Mouse (Mus musculus): ENCODE data around the gene Haus3. TPM values are rescaled to one million over a fixed set of nuclear protein-coding genes. Genes with fewer than 3 reads are reported as not detected.

The Haus3 gene
- polyA plus RNA-seq, 1 experiment: 4.2 TPM

GRCm38 (mm10) chr5:34189521-34189920 lies 20.2 kb upstream of the Haus3 start:
- DNase-seq: no peak
- H3K27ac ChIP-seq (ENCODE audit: control insufficient read depth, insufficient read depth, low read length): peak overlapping the region; percentile 75
- no peak for TF ChIP-seq CTCF (IDR thresholded peaks at IDR 0.05; ENCODE audit: borderline replicate concordance, control insufficient read depth, extremely low read depth, insufficient read depth, low read length, poor library complexity)
- no peak overlapping the region for H3K4me3 ChIP-seq (ENCODE audit: control insufficient read depth, insufficient read depth, low read length)
- no peaks in the 10 kb centered on the region for H3K36me3 ChIP-seq (ENCODE audit: control insufficient read depth, insufficient read depth, low read length)
- H3K27me3 ChIP-seq (ENCODE audit: control insufficient read depth, insufficient read depth, low read length): no peaks in the 10 kb centered on the region
- 73% methylated on average over 1 of the region's 1 CpGs for WGBS
- peaks cover 49% of the 10 kb centered on the region for H3K4me1 ChIP-seq (replicated peaks; ENCODE audit: control insufficient read depth, insufficient read depth, low read length)

- no peak for DNase-seq
- Histone ChIP-seq H3K4me1 (replicated peaks; ENCODE audit: control insufficient read depth, insufficient read depth, low read length) (peaks cover 48% of the 10 kb centered on the region), H3K4me3 (ENCODE audit: control insufficient read depth, insufficient read depth, low read length) (no peak overlapping the region), H3K27ac (ENCODE audit: control insufficient read depth, insufficient read depth, low read length) (peak overlapping the region; percentile 75), H3K27me3 (ENCODE audit: control insufficient read depth, insufficient read depth, low read length) (no peaks in the 10 kb centered on the region), H3K36me3 (ENCODE audit: control insufficient read depth, insufficient read depth, low read length) (no peaks in the 10 kb centered on the region; the same call in 1 of the 2 replicates)
- WGBS: 12% methylated on average over 2 of the region's 2 CpGs
- TF ChIP-seq POLR2A (IDR thresholded peaks at IDR 0.05; ENCODE audit: control insufficient read depth, extremely low read depth, insufficient read depth, low read length, poor library complexity) (no peak), CTCF (IDR thresholded peaks at IDR 0.05; ENCODE audit: borderline replicate concordance, control insufficient read depth, extremely low read depth, insufficient read depth, low read length, poor library complexity) (no peak)
Measured at GRCm38 (mm10) chr5:34188856-34189255, 19.5 kb upstream of the Haus3 start.

DNA sequence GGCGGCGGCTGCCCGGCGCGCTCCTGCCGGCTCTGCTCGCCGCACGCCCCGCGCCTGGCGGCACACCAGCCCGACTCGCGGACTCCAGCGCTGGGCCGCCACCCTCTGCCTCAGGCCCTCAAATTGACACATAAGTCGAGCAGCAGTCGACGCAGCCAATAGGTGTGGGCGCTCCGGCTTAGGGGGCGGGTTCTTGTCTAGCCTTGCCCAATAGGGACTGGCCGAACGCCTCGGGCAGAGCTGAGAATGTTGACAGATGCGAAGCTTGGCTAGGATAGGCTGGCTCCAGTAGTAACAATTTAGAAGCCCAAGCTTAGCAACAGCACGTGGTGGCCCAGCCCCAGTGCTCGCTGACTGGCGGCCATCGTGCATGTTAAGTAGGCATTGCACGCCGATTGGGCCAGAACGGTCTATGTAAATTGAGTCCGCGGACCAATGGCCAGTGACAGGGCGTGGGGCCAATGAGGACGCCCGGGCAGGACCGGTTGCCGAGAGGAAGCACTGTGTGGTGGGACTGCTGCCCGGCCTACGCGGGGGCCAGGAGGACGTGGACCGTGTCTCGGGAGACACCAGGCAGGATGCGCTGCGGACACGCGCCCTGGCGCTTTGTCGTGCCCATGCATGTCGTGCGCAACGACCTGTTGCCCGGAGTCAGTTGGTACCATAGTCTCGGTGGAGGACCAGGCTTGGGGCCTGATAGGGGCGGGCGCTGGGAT lies 18.4 kb upstream of the Haus3 start, which contains the start of gene Mxd4:
Gene Mxd4 (minus strand): TSS at position 120 of the 716 bp plus-strand sequence.
- H3K27me3 ChIP-seq (ENCODE audit: control insufficient read depth, insufficient read depth, low read length): no peaks in the 10 kb centered on the region
- H3K4me1 ChIP-seq (replicated peaks; ENCODE audit: control insufficient read depth, insufficient read depth, low read length): peaks cover 52% of the 10 kb centered on the region
- H3K36me3 ChIP-seq (ENCODE audit: control insufficient read depth, insufficient read depth, low read length): peaks cover 3% of the 10 kb centered on the region
- WGBS: under 1% methylated on average over 60 of the region's 60 CpGs
- peak within 1 kb of the TSS; percentile 75 for H3K27ac ChIP-seq (ENCODE audit: control insufficient read depth, insufficient read depth, low read length)
- peak within 1 kb of the TSS; percentile 75 for H3K4me3 ChIP-seq (ENCODE audit: control insufficient read depth, insufficient read depth, low read length)
- no peak for TF ChIP-seq CTCF (IDR thresholded peaks at IDR 0.05; ENCODE audit: borderline replicate concordance, control insufficient read depth, extremely low read depth, insufficient read depth, low read length, poor library complexity)
- peak; percentile 98 for TF ChIP-seq POLR2A (IDR thresholded peaks at IDR 0.05; ENCODE audit: control insufficient read depth, extremely low read depth, insufficient read depth, low read length, poor library complexity)
- DNase-seq: peak; percentile 99

DNA sequence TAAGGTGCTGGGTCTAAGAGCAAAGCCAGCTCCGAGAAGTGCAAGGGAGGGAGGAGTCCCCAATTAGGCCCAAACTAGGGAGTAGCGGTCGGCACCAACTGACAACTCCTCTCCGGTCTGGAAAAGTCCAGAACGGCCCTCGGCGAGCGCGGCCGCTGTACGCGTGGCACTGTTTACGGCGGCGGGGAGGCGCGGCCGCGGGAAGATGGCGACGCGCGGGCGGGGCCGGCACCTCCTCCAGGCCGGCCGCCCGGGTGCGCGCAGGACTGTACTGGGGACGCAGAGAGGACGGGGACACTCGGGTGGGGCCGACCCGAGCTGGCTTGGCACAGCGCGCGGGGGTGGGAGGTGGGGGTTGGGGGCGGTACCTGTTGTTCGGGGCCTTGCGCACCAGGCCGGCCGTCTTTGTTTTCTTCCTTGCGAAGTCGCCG lies 17.6 kb upstream of the Haus3 start:
- Histone ChIP-seq H3K27me3 (ENCODE audit: control insufficient read depth, insufficient read depth, low read length) (no peaks in the 10 kb centered on the region), H3K27ac (ENCODE audit: control insufficient read depth, insufficient read depth, low read length) (no peak overlapping the region; the same call in 1 of the 2 replicates), H3K4me1 (replicated peaks; ENCODE audit: control insufficient read depth, insufficient read depth, low read length) (peaks cover 58% of the 10 kb centered on the region), H3K36me3 (ENCODE audit: control insufficient read depth, insufficient read depth, low read length) (peaks cover 10% of the 10 kb centered on the region), H3K4me3 (ENCODE audit: control insufficient read depth, insufficient read depth, low read length) (peak overlapping the region; percentile 75)
- TF ChIP-seq CTCF (IDR thresholded peaks at IDR 0.05; ENCODE audit: borderline replicate concordance, control insufficient read depth, extremely low read depth, insufficient read depth, low read length, poor library complexity): no peak
- TF ChIP-seq POLR2A (IDR thresholded peaks at IDR 0.05; ENCODE audit: control insufficient read depth, extremely low read depth, insufficient read depth, low read length, poor library complexity): no peak
- peak; percentile 46 for DNase-seq
- WGBS: 2% methylated on average over 46 of the region's 46 CpGs

DNA sequence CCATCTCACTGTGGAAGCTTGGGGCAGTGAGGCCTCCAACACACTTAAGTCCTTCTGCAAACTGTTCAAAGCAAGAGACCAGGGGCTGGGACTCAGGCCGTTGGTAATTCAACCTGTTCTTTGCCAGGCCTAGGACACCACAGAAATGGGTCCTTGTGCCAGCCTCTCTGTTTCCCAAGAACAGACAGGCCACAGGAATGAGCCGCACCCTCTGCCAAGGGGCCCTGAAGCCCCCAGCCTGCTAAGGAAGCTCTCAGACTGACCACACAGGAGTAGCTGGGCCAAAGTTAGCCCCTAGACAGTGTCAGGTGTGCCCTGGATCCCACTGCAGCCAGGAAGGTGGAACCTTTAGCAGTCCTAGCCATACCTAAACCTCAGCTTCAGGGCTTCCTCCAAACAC lies 17.1 kb upstream of the Haus3 start:
- no peaks in the 10 kb centered on the region for H3K27me3 ChIP-seq (ENCODE audit: control insufficient read depth, insufficient read depth, low read length)
- H3K27ac ChIP-seq (ENCODE audit: control insufficient read depth, insufficient read depth, low read length): no peak overlapping the region; the same call in 1 of the 2 replicates
- 66% methylated on average over 2 of the region's 2 CpGs for WGBS
- peak overlapping the region; percentile 75 for H3K4me3 ChIP-seq (ENCODE audit: control insufficient read depth, insufficient read depth, low read length)
- peaks cover 13% of the 10 kb centered on the region for H3K36me3 ChIP-seq (ENCODE audit: control insufficient read depth, insufficient read depth, low read length)
- H3K4me1 ChIP-seq (replicated peaks; ENCODE audit: control insufficient read depth, insufficient read depth, low read length): peaks cover 60% of the 10 kb centered on the region
- no peak for DNase-seq
- no peak for TF ChIP-seq POLR2A (IDR thresholded peaks at IDR 0.05; ENCODE audit: control insufficient read depth, extremely low read depth, insufficient read depth, low read length, poor library complexity)
- TF ChIP-seq CTCF (IDR thresholded peaks at IDR 0.05; ENCODE audit: borderline replicate concordance, control insufficient read depth, extremely low read depth, insufficient read depth, low read length, poor library complexity): no peak

DNA sequence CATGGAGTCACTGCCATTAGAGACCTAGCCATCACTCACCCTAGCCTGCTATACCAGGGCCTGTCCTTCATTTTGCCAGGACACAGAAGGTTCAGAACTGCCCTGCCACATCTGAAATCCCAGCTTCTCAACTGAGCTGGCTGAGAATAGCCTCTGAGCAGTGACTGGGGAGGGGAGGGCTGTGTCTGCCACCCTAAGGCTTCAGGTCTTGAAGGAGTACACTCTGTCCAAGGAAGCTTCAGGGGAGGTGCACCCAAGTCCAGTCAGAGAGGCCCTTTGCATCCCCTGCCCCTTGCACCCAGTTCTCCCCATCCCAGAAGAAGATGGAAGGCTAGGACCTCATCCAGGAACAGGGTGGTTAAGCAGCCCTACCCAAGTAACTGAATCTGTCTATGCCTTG lies 16.5 kb upstream of the Haus3 start:
- Histone ChIP-seq H3K4me1 (replicated peaks; ENCODE audit: control insufficient read depth, insufficient read depth, low read length) (peaks cover 62% of the 10 kb centered on the region), H3K36me3 (ENCODE audit: control insufficient read depth, insufficient read depth, low read length) (peaks cover 17% of the 10 kb centered on the region), H3K4me3 (ENCODE audit: control insufficient read depth, insufficient read depth, low read length) (peak overlapping the region; percentile 75), H3K27ac (ENCODE audit: control insufficient read depth, insufficient read depth, low read length) (no peak overlapping the region), H3K27me3 (ENCODE audit: control insufficient read depth, insufficient read depth, low read length) (no peaks in the 10 kb centered on the region)
- no peak for TF ChIP-seq POLR2A (IDR thresholded peaks at IDR 0.05; ENCODE audit: control insufficient read depth, extremely low read depth, insufficient read depth, low read length, poor library complexity)
- no peak for TF ChIP-seq CTCF (IDR thresholded peaks at IDR 0.05; ENCODE audit: borderline replicate concordance, control insufficient read depth, extremely low read depth, insufficient read depth, low read length, poor library complexity)
- DNase-seq: no peak
